Mouse (Mus musculus): ENCODE results near the gene Cd164.

DNA sequence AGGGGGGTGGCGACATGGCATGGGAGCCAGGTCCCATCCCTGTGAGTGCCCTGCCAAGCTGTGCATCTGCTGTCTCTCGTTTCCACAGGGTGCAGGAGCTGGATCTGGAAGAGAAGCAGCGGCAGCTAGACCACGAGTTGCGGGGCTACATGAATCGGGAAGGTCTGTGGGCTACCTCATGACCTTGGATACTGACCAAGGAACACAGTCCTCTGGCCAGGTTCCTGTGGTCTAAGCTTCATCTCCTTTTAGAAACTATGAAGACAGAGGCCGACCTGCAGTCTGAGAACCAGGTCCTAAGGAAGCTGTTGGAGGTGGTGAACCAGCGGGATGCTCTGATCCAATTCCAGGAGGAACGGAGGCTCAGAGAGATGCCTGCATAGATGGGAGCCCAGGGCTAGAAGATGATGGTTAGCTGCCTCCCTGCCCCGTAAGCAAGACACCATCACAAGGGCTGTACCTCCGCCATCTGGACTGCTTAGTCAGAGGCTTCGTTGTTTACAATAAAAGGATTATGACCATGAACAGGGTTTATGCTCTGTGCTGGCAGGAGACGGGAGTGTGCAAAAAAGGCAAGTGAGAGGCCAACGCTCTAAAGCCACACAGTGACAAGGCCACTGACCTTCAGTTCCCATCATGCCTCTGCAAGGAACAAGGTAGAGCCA, 32.6 kb upstream of the Cd164 start:
- TF ChIP-seq CTCF (IDR thresholded peaks at IDR 0.05; ENCODE audit: low read depth) (no peak), EP300 (optimal IDR thresholded peaks at IDR 0.05) (no peak)

Data from stomach, postnatal 0 days (tissue).